Mouse (Mus musculus) neural tube, embryonic 12.5 days (tissue): Measurements from ENCODE around the gene Phc2. TPM values are rescaled to one million over a fixed set of nuclear protein-coding genes. Genes with fewer than 3 reads are reported as not detected.
"Not testable (repeated sequence)": the region's sequence is repeated elsewhere in the genome, so short reads cannot be mapped to it uniquely, and the experiment has no call there.

Experiments
- ATAC-seq: fragments of 200-750 bp; cut with Nextera tagmentation; 2 replicates; pipeline ENCODE4 v1.8.0; 2017; ENCODE audit warnings: low read depth, mild to moderate bottlenecking, moderate TSS enrichment, moderate library complexity; ENCODE audit not compliant: low FRiP score
- H3K27ac ChIP-seq: fragments of 300-500 bp; sonication (generic); 2 replicates; pipeline ENCODE4 v1.5.1; 2016
- H3K27me3 ChIP-seq: fragments of 300-500 bp; sonication (generic); replicated peaks from 2 replicates; pipeline ENCODE4 v1.6.1; 2016; ENCODE audit warnings: mild to moderate bottlenecking
- H3K36me3 ChIP-seq: fragments of 300-500 bp; sonication (generic); 2 replicates; pipeline ENCODE4 v1.6.1; 2016; ENCODE audit warnings: mild to moderate bottlenecking
- H3K4me1 ChIP-seq: fragments of 300-500 bp; sonication (generic); 2 replicates; pipeline ENCODE4 v1.6.1; 2016
- H3K4me2 ChIP-seq: fragments of 300-500 bp; sonication (generic); replicated peaks from 2 replicates; pipeline ENCODE4 v1.6.1; 2016; ENCODE audit warnings: mild to moderate bottlenecking
- H3K4me3 ChIP-seq: fragments of 300-500 bp; sonication (generic); 2 replicates; pipeline ENCODE4 v1.5.1; 2016
- H3K9ac ChIP-seq: fragments of 300-500 bp; sonication (generic); 2 replicates; pipeline ENCODE4 v1.6.1; 2016; ENCODE audit warnings: mild to moderate bottlenecking
- H3K9me3 ChIP-seq: fragments of 300-500 bp; sonication (generic); 2 replicates; pipeline ENCODE4 v1.6.1; 2016; ENCODE audit warnings: mild to moderate bottlenecking
- WGBS: fragments of 180-500 bp; shearing (Covaris S2); methylation state at CpG from one replicate; pipeline ENCODE4 v1.1.7; 2016; 5-methylcytosine and 5-hydroxymethylcytosine counted together
- polyA plus RNA-seq: library from polyadenylated mRNA; unstranded; fragments of >200 nt; fragmentation: Nextera tagmentation; extraction: Ambion mirVana; gene quantifications from 2 replicates; pipeline ENCODE4 v1.2.1, GENCODE M21; 2016

Gene Phc2
- polyA plus RNA-seq, 1 experiment from 2014 or later, result 167 TPM

DNA sequence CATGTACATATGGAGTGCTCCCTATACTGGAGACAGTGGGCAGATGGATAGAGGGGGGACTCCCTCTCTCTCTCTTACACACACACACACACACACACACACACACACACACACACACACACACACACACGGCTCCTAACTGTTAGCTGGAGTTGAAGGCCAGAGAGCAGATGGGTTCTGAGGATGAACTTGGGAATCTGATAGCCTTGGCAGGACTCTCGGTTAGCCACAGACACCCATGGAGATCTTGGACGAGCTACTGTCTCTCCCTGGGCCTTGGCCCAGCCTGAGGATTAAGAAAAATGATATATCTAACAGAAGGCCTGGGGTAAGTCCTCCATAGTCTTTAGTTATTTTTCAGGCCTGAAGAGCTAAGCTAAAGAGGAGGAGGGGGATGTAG lies 3.0 kb upstream of the Phc2 start:
- 57% methylated on average over 3 of the region's 3 CpGs for WGBS

DNA sequence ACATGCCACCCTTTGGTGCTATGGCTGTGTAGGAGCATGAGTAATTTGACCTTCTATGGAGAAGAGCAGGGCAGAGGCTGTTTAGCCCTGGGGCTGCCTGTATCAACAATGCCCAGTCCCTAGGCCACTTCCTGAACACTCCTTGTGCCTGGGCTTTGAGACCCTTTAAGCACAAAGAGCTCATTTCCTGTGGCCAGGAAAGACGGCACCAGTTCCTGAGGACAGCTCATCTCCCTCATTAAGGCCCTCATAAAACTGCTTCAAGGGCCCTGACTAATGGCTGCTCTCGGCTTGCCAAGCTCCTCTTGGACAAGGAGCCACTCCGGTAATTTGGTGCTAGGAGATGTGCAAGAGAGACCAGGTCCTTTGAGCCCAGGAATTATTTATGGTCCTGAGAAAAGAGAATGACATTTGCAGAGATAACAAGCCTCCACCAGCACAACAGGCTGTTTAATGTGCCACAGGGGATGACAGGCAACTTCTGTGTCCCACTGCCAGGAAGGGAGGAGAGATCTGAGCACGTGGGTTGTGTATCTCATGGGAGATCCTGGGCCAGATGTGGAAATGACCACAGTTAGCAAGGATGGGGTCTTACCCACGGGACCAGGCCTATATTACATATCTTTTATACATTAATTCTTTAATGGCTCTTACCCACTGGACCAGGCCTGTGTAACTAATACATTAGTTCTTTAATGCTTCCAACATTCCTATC lies 1.8 kb upstream of the Phc2 start:
- peaks cover 32% of the 10 kb centered on the region for H3K4me1 ChIP-seq

More for the DNA sequence above, 3.0 kb upstream of the Phc2 start:
- H3K36me3 ChIP-seq, result no peaks in the 10 kb centered on the region
- H3K9ac ChIP-seq, result no peak overlapping the region
- no peak for ATAC-seq
- H3K4me3 ChIP-seq, result no peak overlapping the region
- H3K4me1 ChIP-seq, result peaks cover 32% of the 10 kb centered on the region
- H3K27ac ChIP-seq, result no peak overlapping the region
- H3K9me3 ChIP-seq, result no peaks in the 10 kb centered on the region
- no peak overlapping the region for H3K4me2 ChIP-seq
- H3K27me3 ChIP-seq, result peaks cover 4% of the 10 kb centered on the region

DNA sequence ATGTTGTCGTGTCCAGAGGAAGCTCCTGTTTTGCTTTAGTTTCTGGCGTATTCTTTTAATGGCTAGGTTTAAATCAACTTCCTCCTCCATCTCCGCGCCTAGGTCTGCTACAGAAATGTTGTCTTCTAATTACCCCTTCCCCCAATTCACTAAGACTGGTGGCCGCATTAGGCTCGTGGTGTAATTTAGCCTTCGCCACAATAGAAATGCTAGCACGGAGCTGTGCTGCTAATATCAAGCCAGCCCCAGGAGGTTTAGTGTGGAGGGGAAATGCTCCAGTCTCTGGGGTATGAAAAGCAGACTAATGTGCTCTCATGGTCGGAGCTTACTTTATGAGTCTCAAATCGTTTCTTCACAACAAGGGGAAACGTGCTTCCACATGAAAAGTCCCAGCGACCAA lies 944 bp downstream of the Phc2 start:
- Histone ChIP-seq H3K4me1 (peaks cover 35% of the 10 kb centered on the region), H3K4me2 (peak overlapping the region; percentile 91), H3K4me3 (peak overlapping the region; percentile 72), H3K9me3 (no peaks in the 10 kb centered on the region), H3K27ac (0 out of 2 replicates have a peak overlapping the region, but pooled peaks have one; percentile 76), H3K27me3 (peaks cover 4% of the 10 kb centered on the region), H3K9ac (peak overlapping the region; percentile 78), H3K36me3 (no peaks in the 10 kb centered on the region)
- WGBS, result 2% methylated on average over 12 of the region's 12 CpGs
- ATAC-seq, result no peak

More for the DNA sequence above, 1.8 kb upstream of the Phc2 start:
- ATAC-seq, result no peak
- no peaks in the 10 kb centered on the region for H3K36me3 ChIP-seq
- no peak overlapping the region for H3K4me2 ChIP-seq
- H3K27ac ChIP-seq, result peak overlapping the region; percentile 50; the same call in 1 of the 2 replicates
- no peak overlapping the region for H3K9ac ChIP-seq
- peaks cover 7% of the 10 kb centered on the region for H3K27me3 ChIP-seq
- no peak overlapping the region for H3K4me3 ChIP-seq
- 7% methylated on average over 5 of the region's 5 CpGs for WGBS
- no peaks in the 10 kb centered on the region for H3K9me3 ChIP-seq

DNA sequence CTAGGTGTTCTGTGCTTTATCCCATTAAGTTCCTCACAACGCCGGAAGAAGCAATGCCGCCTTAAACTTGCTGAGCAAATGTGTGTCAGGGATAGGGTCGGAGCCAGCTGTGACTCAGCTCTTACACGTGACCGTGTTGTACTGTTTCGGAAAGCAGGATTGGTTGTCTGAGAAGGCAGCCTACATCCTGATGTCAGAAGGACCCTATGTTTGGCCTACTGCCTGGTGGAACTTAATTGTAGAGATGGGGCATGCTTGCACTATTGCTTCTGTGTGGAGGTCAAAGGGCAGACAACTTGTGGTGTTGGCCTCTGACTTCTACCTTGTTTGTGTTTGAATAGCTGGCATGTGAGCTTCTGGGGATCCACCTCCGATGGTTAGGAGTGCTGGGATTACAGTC lies 5.7 kb downstream of the Phc2 start:
- H3K27me3 ChIP-seq, result peaks cover 4% of the 10 kb centered on the region
- no peaks in the 10 kb centered on the region for H3K9me3 ChIP-seq
- H3K4me2 ChIP-seq, result no peak overlapping the region
- H3K4me3 ChIP-seq, result no peak overlapping the region
- H3K36me3 ChIP-seq, result no peaks in the 10 kb centered on the region
- ATAC-seq, result no peak
- WGBS, result 91% methylated on average over 8 of the region's 8 CpGs
- H3K27ac ChIP-seq, result no peak overlapping the region
- H3K9ac ChIP-seq, result no peak overlapping the region
- H3K4me1 ChIP-seq, result peaks cover 6% of the 10 kb centered on the region; the same call in 1 of the 2 replicates

DNA sequence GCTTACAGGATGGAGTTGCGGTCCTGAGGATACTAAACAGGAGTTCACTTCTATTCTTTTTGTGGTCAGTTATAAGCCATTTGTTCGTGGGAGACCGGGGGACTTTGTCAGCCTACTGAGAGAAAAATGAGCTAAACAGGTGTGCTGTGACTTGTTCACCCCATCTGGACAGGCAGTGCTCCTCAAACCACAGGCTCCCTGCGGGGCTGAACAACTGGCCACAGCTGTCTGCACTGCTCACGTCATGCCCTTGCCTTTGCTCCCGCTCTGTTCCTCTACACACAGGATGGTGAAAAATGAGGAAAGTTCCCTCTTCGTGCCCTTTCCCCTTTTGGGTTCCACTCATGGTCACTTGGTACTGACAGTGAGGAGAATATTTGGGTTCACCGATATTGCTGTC lies 6.6 kb downstream of the Phc2 start:
- peaks cover 3% of the 10 kb centered on the region; the same call in 1 of the 2 replicates for H3K4me1 ChIP-seq
- no peak overlapping the region for H3K9ac ChIP-seq
- no peak overlapping the region for H3K27ac ChIP-seq
- peaks cover 4% of the 10 kb centered on the region for H3K27me3 ChIP-seq
- H3K9me3 ChIP-seq, result no peaks in the 10 kb centered on the region
- WGBS, result 81% methylated on average over 8 of the region's 8 CpGs
- no peak for ATAC-seq
- no peaks in the 10 kb centered on the region for H3K36me3 ChIP-seq
- no peak overlapping the region for H3K4me3 ChIP-seq
- H3K4me2 ChIP-seq, result no peak overlapping the region

DNA sequence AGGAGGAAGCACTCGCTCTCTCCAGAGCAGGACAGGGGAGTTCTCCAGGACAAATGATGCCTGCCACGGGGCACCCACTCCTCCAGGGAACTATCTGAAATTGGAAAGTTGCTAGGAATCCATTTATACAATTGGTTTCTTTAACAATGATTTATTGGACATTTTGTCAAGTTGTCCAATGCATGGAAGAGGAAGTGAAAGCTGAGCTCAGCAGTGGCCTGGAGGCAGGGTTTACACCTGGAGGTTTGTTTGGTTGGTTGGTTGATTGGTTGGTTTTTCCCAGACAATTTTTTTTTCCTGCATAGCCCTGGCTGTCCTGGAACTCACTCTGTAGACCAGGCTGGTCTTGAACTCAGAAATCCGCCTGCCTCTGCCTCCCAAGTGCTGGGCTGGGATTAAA lies 9.5 kb downstream of the Phc2 start:
- WGBS, result 72% methylated on average over 3 of the region's 3 CpGs
- Histone ChIP-seq H3K4me1 (peaks cover 3% of the 10 kb centered on the region; the same call in 1 of the 2 replicates), H3K27ac (no peak overlapping the region), H3K27me3 (no peaks in the 10 kb centered on the region), H3K9ac (no peak overlapping the region), H3K4me2 (no peak overlapping the region), H3K36me3 (no peaks in the 10 kb centered on the region), H3K9me3 (no peaks in the 10 kb centered on the region), H3K4me3 (no peak overlapping the region)
- no peak for ATAC-seq

DNA sequence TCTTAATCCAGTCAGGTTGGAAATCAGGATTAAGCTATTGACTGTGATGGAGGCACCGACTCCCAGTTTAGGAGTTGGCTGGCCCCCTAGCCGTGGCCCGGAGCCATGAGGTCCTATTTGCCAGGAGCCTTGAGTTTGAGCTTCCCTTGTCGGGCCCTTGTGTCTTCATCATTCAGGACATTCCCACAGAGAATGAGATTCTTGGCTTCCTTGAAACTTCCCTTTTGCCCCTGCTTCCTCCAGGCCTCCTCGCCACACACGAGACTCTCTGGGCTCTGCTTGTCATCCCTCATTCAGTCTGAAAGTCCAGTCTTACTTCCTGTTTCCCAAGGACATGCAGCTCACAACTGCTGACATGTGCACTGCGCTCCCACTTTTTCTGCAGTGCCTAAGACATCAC lies 11.9 kb downstream of the Phc2 start:
- ATAC-seq, H3K9ac ChIP-seq, H3K27ac ChIP-seq, H3K4me2 ChIP-seq, H3K27me3 ChIP-seq, H3K9me3 ChIP-seq, H3K4me3 ChIP-seq, H3K36me3 ChIP-seq: not testable (repeated sequence)
- peaks cover 12% of the 10 kb centered on the region for H3K4me1 ChIP-seq
- 73% methylated on average over 7 of the region's 7 CpGs for WGBS

DNA sequence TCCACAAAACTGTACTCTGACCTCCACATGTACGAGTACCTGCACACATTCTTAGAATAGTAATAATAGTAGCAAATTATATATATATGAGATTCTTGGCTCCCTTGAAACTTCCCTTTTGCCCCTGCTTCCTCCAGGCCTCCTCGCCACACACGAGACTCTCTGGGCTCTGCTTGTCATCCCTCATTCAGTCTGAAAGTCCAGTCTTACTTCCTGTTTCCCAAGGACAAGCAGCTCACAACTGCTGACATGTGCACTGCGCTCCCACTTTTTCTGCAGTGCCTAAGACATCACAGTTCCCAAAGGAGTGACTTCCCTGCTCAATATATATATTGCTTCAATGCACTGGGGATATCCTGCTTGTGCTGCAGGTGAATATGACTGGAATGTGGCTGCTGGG lies 12.7 kb downstream of the Phc2 start:
- ATAC-seq, H3K9me3 ChIP-seq, H3K36me3 ChIP-seq, H3K27ac ChIP-seq, H3K4me3 ChIP-seq, H3K4me2 ChIP-seq, H3K9ac ChIP-seq, H3K27me3 ChIP-seq: not testable (repeated sequence)
- peaks cover 12% of the 10 kb centered on the region for H3K4me1 ChIP-seq
- WGBS, result 71% methylated on average over 4 of the region's 4 CpGs

DNA sequence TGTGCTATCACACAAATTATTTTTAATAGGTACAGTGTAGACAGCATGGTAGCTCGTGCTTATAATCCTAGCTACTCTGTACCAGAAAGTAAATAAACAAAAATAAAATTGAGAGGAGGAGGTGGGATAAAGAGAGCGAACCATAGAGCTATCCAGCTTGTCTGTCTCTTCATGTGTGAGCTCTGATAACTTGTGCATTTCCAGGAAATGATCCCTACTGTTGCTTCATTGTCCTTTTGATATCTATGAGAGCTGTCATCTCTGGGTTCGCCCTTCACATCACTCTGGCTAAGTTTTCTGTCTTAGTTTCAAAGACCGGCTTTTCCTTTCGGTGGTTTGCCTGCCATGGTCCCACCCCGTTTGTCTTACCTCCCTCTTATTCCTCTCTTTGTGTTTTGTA lies 14.7 kb downstream of the Phc2 start:
- 86% methylated on average over 6 of the region's 6 CpGs for WGBS
- Histone ChIP-seq H3K4me2 (no peak overlapping the region), H3K4me3 (no peak overlapping the region), H3K27ac (no peak overlapping the region), H3K4me1 (peaks cover 12% of the 10 kb centered on the region), H3K27me3 (no peaks in the 10 kb centered on the region), H3K9ac (no peak overlapping the region), H3K9me3 (no peaks in the 10 kb centered on the region), H3K36me3 (no peaks in the 10 kb centered on the region)
- no peak for ATAC-seq

DNA sequence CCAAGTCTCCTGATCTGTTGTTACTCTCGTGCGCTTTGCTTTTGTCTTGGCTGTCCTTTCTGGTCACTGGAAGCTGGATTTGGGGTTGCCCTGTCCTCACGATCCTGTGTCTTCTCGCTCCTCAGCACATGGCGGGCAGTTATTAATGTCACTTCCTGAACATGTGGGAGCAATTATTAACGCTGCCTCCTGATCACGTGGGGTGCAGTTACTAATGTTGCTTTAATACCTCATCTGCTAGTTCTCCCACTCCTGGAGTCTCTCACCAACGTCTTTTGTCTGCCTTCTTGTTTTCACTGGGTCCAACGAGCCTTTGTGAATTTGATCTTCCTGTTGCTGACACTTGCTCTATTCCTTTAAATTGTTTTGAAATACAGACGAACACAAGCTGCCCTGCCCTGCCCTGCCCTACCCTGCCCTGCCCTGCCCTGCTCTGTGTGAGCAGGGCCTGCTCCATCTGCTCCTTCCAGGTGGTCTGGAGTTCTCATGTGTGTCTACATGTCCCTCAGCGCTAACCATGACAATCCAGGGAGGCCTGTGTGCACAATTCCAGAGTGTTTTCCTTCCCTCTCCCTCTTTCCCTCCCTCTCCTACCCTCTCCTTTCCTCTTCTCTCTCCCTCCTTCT lies 16.2 kb downstream of the Phc2 start:
- Histone ChIP-seq H3K4me1 (peaks cover 12% of the 10 kb centered on the region), H3K4me3 (no peak overlapping the region), H3K36me3 (no peaks in the 10 kb centered on the region), H3K9me3 (no peaks in the 10 kb centered on the region), H3K27ac (no peak overlapping the region), H3K27me3 (no peaks in the 10 kb centered on the region), H3K9ac (no peak overlapping the region), H3K4me2 (peak overlapping the region; percentile 9; the same call in 1 of the 2 replicates)
- no peak for ATAC-seq
- 39% methylated on average over 11 of the region's 11 CpGs for WGBS

DNA sequence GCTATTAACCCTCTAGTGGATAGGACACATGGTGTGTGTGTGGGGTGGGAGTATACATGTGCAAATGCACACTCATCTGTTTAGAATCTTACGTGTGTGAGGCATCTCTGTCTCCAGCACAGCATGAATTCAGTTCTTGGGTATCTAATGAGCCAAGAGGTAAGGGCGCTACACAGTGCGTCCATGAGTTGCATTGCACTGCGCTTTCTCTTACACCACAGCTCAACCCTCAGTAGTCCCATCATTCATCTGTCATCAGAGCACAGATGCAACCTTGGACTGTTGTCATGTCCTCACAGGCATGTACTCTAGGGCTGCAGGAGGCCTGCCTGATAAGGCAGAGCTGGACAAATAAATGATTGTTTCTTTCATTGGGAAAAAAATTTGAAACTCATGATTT lies 18.0 kb downstream of the Phc2 start:
- no peak for ATAC-seq
- H3K9ac ChIP-seq, result no peak overlapping the region
- H3K4me3 ChIP-seq, result no peak overlapping the region
- H3K4me1 ChIP-seq, result peaks cover 12% of the 10 kb centered on the region
- 89% methylated on average over 4 of the region's 4 CpGs for WGBS
- H3K9me3 ChIP-seq, result no peaks in the 10 kb centered on the region
- H3K27me3 ChIP-seq, result no peaks in the 10 kb centered on the region
- H3K4me2 ChIP-seq, result no peak overlapping the region
- H3K36me3 ChIP-seq, result no peaks in the 10 kb centered on the region
- H3K27ac ChIP-seq, result no peak overlapping the region

DNA sequence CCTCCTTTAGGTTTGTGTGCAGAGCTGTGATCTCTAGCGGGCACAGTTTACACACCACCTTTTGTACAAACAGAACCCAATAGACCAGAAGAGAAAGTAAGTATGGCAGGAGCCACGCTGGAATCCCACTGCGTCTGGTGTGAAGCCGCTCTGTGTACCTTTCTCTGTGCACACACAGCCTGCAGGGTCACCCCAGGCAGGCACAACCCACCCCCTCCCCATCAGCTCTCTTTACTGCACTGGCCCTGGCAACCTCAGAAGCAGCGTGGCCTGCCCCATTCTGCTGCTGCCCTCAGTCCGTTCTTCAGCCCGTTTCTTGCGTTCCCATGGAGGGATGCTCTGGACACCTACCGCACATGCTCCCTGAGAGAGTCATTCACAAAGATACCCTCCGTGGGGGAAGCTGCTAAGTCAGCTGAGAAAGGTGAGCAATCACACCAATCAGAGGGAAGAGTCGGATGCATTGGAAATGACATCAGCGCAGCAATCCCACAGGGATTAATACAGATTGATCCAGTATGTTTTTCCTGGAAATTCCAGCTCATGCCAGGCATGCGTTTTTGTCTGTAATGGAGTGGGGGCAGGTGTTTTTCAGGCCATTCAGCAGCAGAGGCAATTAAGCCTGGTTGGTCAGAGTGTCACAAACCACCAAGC lies 24.2 kb downstream of the Phc2 start:
- peak overlapping the region; percentile 33 for H3K9ac ChIP-seq
- H3K36me3 ChIP-seq, result no peaks in the 10 kb centered on the region
- H3K27ac ChIP-seq, result peak overlapping the region; percentile 76
- ATAC-seq, result peak; percentile 70
- H3K27me3 ChIP-seq, result no peaks in the 10 kb centered on the region
- 29% methylated on average over 13 of the region's 13 CpGs for WGBS
- no peak overlapping the region for H3K4me3 ChIP-seq
- peak overlapping the region; percentile 49 for H3K4me2 ChIP-seq
- no peaks in the 10 kb centered on the region for H3K9me3 ChIP-seq
- peaks cover 28% of the 10 kb centered on the region for H3K4me1 ChIP-seq
